15 mouse cellular contexts compared by ENCODE assay signal in the genomic region with DNA sequence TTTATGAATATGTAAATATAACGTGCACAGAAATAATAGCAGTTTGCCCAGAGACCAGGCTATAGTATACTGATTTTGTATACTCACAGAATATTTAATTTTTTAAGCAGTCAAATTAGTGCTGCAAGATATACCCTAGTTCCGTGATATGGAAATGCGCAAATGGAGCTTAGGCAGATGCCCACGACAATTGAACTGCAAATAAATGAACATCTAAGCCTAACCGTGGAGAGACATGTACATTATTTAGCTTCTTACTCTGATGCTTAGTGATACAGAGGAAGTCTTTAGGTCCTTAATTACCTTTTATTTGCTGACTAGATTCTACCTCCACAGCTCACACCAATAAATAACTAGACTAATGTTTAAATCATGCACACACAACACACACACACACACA.
DNase-seq lines count a peak whose midpoint lies in the region; ATAC-seq and TF ChIP-seq lines count a peak whose summit lies in the region.
"Had no signal": no experiment of that assay in that cellular context is flagged by ENCODE, and none has a peak within 500 bp of the region (broad histone marks: within the 10 kb centered on the region; RNA-seq: fewer than 3 reads in every experiment).

No protein-coding gene starts in this region.

- no peak for TF ChIP-seq CTCF in cortical plate, adult 2 months (IDR thresholded peaks at IDR 0.05; ENCODE audit: extremely low read depth, insufficient read depth, low read length)

- DNase-seq in embryo, embryonic 10.5 days (ENCODE audit: low spot score) = no peak
- DNase-seq in spleen, postnatal 4 days (ENCODE audit: low spot score in 2 of 2) = no peak
- DNase-seq: adrenal gland, postnatal 25 days; liver; lung, adult 2 months; thymus, postnatal 25 days had no signal

- peak overlapping the region; percentile 31; the same call in 1 of the 2 replicates for H3K4me3 ChIP-seq in cortical plate, adult 2 months (ENCODE audit: insufficient read depth, low read length)
- H3K4me3 ChIP-seq in forebrain, embryonic 12.5 days (replicated peaks) = peak overlapping the region; percentile 17
- peak overlapping the region; percentile 38 for H3K4me3 ChIP-seq in hindbrain, embryonic 15.5 days
- peak overlapping the region; percentile 45 for H3K4me3 ChIP-seq in midbrain, embryonic 16.5 days (ENCODE audit: low read depth, low read length)
- H3K4me3 ChIP-seq: heart, embryonic 15.5 days; kidney, embryonic 15.5 days; myocyte had no signal

- TF ChIP-seq POLR2A in cortical plate, adult 2 months (IDR thresholded peaks at IDR 0.05; ENCODE audit: extremely low read depth, insufficient read depth, low read length) = no peak

- peak overlapping the region; percentile 33 for H3K9ac ChIP-seq in forebrain, embryonic 12.5 days
- H3K9ac ChIP-seq in hindbrain, embryonic 15.5 days = peak overlapping the region; percentile 50
- H3K9ac ChIP-seq in midbrain, embryonic 16.5 days (ENCODE audit: low read depth, low read length) = peak overlapping the region; percentile 71
- H3K9ac ChIP-seq: heart, embryonic 15.5 days; kidney, embryonic 15.5 days had no signal

- no peaks in the 10 kb centered on the region for H3K36me3 ChIP-seq in forebrain, embryonic 12.5 days (replicated peaks)
- no peaks in the 10 kb centered on the region for H3K36me3 ChIP-seq in hindbrain, embryonic 15.5 days
- H3K36me3 ChIP-seq in midbrain, embryonic 16.5 days (ENCODE audit: control insufficient read depth, insufficient read depth, low read length) = no peaks in the 10 kb centered on the region
- H3K36me3 ChIP-seq: heart, embryonic 15.5 days; kidney, embryonic 15.5 days had no signal

- H3K27ac ChIP-seq in cortical plate, adult 2 months (ENCODE audit: insufficient read depth, low read length) = no peak overlapping the region
- H3K27ac ChIP-seq in forebrain, embryonic 12.5 days = peak overlapping the region; percentile 92
- peak overlapping the region; percentile 95 for H3K27ac ChIP-seq in hindbrain, embryonic 15.5 days (replicated peaks)
- peak overlapping the region; percentile 99 for H3K27ac ChIP-seq in midbrain, embryonic 16.5 days (ENCODE audit: low read length)
- H3K27ac ChIP-seq: heart, embryonic 15.5 days; kidney, embryonic 15.5 days; macrophage had no signal

- 40% methylated on average over 5 of the region's 5 CpGs for WGBS in forebrain, embryonic 12.5 days
- 25% methylated on average over 5 of the region's 5 CpGs for WGBS in hindbrain, embryonic 15.5 days
- WGBS in midbrain, embryonic 16.5 days = 21% methylated on average over 5 of the region's 5 CpGs

- no peaks in the 10 kb centered on the region for H3K9me3 ChIP-seq in forebrain, embryonic 12.5 days
- H3K9me3 ChIP-seq in hindbrain, embryonic 15.5 days = no peaks in the 10 kb centered on the region
- H3K9me3 ChIP-seq in midbrain, embryonic 16.5 days (replicated peaks; ENCODE audit: control insufficient read depth, low read length, poor library complexity, severe bottlenecking) = no peaks in the 10 kb centered on the region
- H3K9me3 ChIP-seq: heart, embryonic 15.5 days; kidney, embryonic 15.5 days had no signal

- no peaks in the 10 kb centered on the region for H3K27me3 ChIP-seq in forebrain, embryonic 12.5 days
- no peaks in the 10 kb centered on the region for H3K27me3 ChIP-seq in hindbrain, embryonic 15.5 days
- H3K27me3 ChIP-seq in midbrain, embryonic 16.5 days (ENCODE audit: control insufficient read depth, insufficient read depth, low read depth, low read length) = no peaks in the 10 kb centered on the region
- H3K27me3 ChIP-seq: heart, embryonic 15.5 days; kidney, embryonic 15.5 days had no signal

- ATAC-seq in forebrain, embryonic 12.5 days (ENCODE audit: low FRiP score) = no peak
- no peak for ATAC-seq in hindbrain, embryonic 15.5 days (ENCODE audit: low FRiP score, low read depth)
- ATAC-seq in midbrain, embryonic 16.5 days = no peak
- no peak for ATAC-seq in megakaryocyte progenitor cell, adult 5-6 weeks (replicated peaks; ENCODE audit: poor library complexity)

- peak overlapping the region; percentile 50 for H3K4me2 ChIP-seq in forebrain, embryonic 12.5 days
- peak overlapping the region; percentile 52 for H3K4me2 ChIP-seq in hindbrain, embryonic 15.5 days
- peak overlapping the region; percentile 46 for H3K4me2 ChIP-seq in midbrain, embryonic 16.5 days (ENCODE audit: low read length)
- H3K4me2 ChIP-seq: heart, embryonic 15.5 days; kidney, embryonic 15.5 days had no signal

- H3K4me1 ChIP-seq in cortical plate, adult 2 months (ENCODE audit: control insufficient read depth, insufficient read depth, low read length) = no peaks in the 10 kb centered on the region; the same call in 1 of the 2 replicates
- H3K4me1 ChIP-seq in forebrain, embryonic 12.5 days = peaks cover 34% of the 10 kb centered on the region
- H3K4me1 ChIP-seq in hindbrain, embryonic 15.5 days (replicated peaks) = no peaks in the 10 kb centered on the region; the same call in 1 of the 2 replicates
- no peaks in the 10 kb centered on the region for H3K4me1 ChIP-seq in midbrain, embryonic 16.5 days (ENCODE audit: control insufficient read depth, insufficient read depth, low read length)
